Mouse (Mus musculus) C2C12 (cell line): Measurements from ENCODE around the gene Nfia. TPM values are rescaled to one million over a fixed set of nuclear protein-coding genes. Genes with fewer than 3 reads are reported as not detected.

ENCODE experiments used
- H3K27me3 ChIP-seq: one replicate; pipeline ENCODE4 v1.6.1; 2011; ENCODE audit not compliant: control insufficient read depth, insufficient read depth, insufficient read length
- H3K36me3 ChIP-seq: one replicate; pipeline ENCODE4 v1.6.1; 2011; ENCODE audit not compliant: control insufficient read depth, insufficient read depth
- H3K4me3 ChIP-seq: one replicate; pipeline ENCODE4 v1.5.1; 2011; ENCODE audit warnings: mild to moderate bottlenecking, control low read depth; ENCODE audit not compliant: poor library complexity, insufficient read depth, severe bottlenecking
- H3K79me2 ChIP-seq: one replicate; pipeline ENCODE4 v1.6.1; 2011; ENCODE audit not compliant: control insufficient read depth, insufficient read depth
- H3K79me3 ChIP-seq: one replicate; pipeline ENCODE4 v1.6.1; 2011; ENCODE audit warnings: low read depth, control low read depth
- H3ac ChIP-seq: one replicate; pipeline ENCODE3; 2011; ENCODE audit warnings: low read depth; ENCODE audit not compliant: control insufficient read depth, insufficient read length
- CEBPB ChIP-seq: IDR thresholded peaks from one replicate; pipeline ENCODE4 v1.6.1; 2011; ENCODE audit warnings: low read depth, mild to moderate bottlenecking, control low read depth, moderate library complexity
- CTCF ChIP-seq: IDR thresholded peaks from one replicate; pipeline ENCODE4 v1.5.1; 2011; ENCODE audit not compliant: control insufficient read depth, insufficient read depth, insufficient read length
- FOSL1 ChIP-seq: IDR thresholded peaks from one replicate; pipeline ENCODE4 v1.8.0; 2011; ENCODE audit warnings: mild to moderate bottlenecking, low read length; ENCODE audit not compliant: poor library complexity, insufficient read depth, severe bottlenecking
- MAX ChIP-seq: IDR thresholded peaks from one replicate; pipeline ENCODE4 v1.6.1; 2011; ENCODE audit warnings: mild to moderate bottlenecking, control low read depth
- MYOD1 ChIP-seq: IDR thresholded peaks from one replicate; pipeline ENCODE4 v1.6.1; 2011; ENCODE audit warnings: low read depth; ENCODE audit not compliant: control insufficient read depth, insufficient read length
- MYOG ChIP-seq: IDR thresholded peaks from one replicate; pipeline ENCODE4 v1.6.1; 2011; ENCODE audit not compliant: control insufficient read depth, insufficient read length; ENCODE audit errors: extremely low read depth
- USF1 ChIP-seq: IDR thresholded peaks from one replicate; pipeline ENCODE4 v1.6.1; 2011; ENCODE audit warnings: low read depth, mild to moderate bottlenecking, control low read depth, moderate library complexity
- polyA plus RNA-seq: library from polyadenylated mRNA; unstranded; fragments of >200 nt; fragmentation: generic; extraction: Trizol; gene quantifications from one replicate; pipeline ENCODE4 v1.2.1, GENCODE M21; 2012; ENCODE audit warnings: missing spikeins

Nfia gene
- polyA plus RNA-seq, 1 experiment = 0.33 TPM

DNA sequence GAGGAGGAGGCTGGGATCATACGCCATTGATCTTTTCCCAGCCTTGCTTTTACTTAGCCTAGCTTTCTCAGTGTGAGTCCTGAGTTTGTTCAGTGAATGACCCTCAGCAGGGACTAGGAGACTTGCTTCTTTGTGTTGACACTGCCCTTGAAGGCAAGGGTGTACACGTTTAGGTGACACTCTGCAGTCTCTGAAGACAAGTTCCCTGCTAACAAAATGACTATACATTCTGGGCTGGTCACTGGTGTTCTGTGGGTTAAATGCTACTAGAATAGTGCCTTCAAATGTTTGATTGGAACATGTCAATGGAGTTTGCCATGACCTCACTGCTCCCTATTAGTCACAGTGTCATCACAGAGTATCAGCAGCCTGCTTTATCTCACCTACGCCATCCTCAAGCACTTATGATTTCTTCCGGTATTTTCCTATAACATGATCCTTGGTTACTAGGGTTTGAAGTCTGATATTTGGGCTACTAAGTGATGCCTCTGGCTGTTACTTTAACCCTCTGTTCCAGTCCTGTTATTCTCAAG is 68.6 kb downstream of the Nfia start:
- no peak overlapping the region for H3ac ChIP-seq
- no peaks in the 10 kb centered on the region for H3K36me3 ChIP-seq
- TF ChIP-seq CEBPB = no peak
- no peak for TF ChIP-seq MYOD1
- no peak for TF ChIP-seq USF1
- no peak for TF ChIP-seq CTCF
- TF ChIP-seq MAX = no peak
- TF ChIP-seq MYOG = no peak
- no peak for TF ChIP-seq FOSL1
- H3K79me2 ChIP-seq = no peaks in the 10 kb centered on the region
- no peaks in the 10 kb centered on the region for H3K27me3 ChIP-seq
- no peak overlapping the region for H3K4me3 ChIP-seq
- no peaks in the 10 kb centered on the region for H3K79me3 ChIP-seq

- no peak for TF ChIP-seq MYOG
- TF ChIP-seq USF1 = no peak
- TF ChIP-seq MYOD1 = no peak
- TF ChIP-seq FOSL1 = no peak
- TF ChIP-seq MAX = no peak
- TF ChIP-seq CEBPB = no peak
- no peak for TF ChIP-seq CTCF
- Histone ChIP-seq H3K79me2 (no peaks in the 10 kb centered on the region), H3ac (no peak overlapping the region), H3K79me3 (no peaks in the 10 kb centered on the region), H3K4me3 (no peak overlapping the region), H3K27me3 (no peaks in the 10 kb centered on the region), H3K36me3 (no peaks in the 10 kb centered on the region)
Observed at GRCm38 (mm10) chr4:97841745-97842144, 69.2 kb downstream of the Nfia start.

DNA sequence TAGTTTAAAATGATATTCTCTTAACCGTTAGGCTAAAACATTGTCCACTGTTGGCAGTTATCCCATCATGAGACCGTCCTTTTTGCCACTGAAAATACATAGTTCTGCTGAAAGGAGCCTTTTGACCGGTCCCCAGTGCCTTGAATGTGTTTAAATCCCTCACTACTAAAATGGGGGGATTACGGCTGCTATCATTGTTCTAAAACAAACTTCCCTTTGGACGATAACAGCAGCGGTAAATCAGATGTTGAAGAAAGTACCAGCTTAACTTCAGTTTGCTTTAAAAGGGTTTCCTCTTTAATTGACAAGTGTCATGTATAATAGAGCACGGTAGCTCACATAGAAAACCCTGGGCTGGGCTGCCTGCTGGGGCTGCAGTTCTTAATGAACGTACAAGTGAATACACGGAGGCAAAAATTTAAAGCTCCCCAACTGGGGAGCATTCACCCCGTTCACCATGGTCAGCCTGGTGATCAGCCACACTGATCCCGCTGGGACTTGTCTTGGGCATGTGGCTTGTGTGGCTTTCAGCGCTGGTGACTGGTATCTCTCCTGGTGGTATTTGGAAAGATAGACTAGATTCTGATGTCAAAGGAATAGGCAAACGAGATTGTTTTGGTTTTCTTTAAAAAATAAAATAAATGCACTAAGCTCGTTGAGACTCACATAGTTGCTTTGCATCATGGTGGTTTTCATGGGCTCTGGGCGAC is 71.6 kb downstream of the Nfia start:
- Histone ChIP-seq H3ac (no peak overlapping the region), H3K36me3 (no peaks in the 10 kb centered on the region), H3K79me2 (no peaks in the 10 kb centered on the region), H3K79me3 (no peaks in the 10 kb centered on the region), H3K4me3 (no peak overlapping the region), H3K27me3 (no peaks in the 10 kb centered on the region)
- TF ChIP-seq FOSL1 (no peak), CEBPB (no peak), CTCF (no peak), MYOD1 (no peak), MYOG (no peak), USF1 (no peak), MAX (no peak)

GRCm38 (mm10) chr4:97844899-97845298 is 72.4 kb downstream of the Nfia start:
- Histone ChIP-seq H3K4me3 (no peak overlapping the region), H3K79me2 (no peaks in the 10 kb centered on the region), H3K27me3 (no peaks in the 10 kb centered on the region), H3ac (no peak overlapping the region), H3K36me3 (no peaks in the 10 kb centered on the region), H3K79me3 (no peaks in the 10 kb centered on the region)
- TF ChIP-seq MYOD1 = no peak
- TF ChIP-seq CTCF = no peak
- no peak for TF ChIP-seq CEBPB
- no peak for TF ChIP-seq MYOG
- TF ChIP-seq MAX = no peak
- no peak for TF ChIP-seq USF1
- no peak for TF ChIP-seq FOSL1

DNA sequence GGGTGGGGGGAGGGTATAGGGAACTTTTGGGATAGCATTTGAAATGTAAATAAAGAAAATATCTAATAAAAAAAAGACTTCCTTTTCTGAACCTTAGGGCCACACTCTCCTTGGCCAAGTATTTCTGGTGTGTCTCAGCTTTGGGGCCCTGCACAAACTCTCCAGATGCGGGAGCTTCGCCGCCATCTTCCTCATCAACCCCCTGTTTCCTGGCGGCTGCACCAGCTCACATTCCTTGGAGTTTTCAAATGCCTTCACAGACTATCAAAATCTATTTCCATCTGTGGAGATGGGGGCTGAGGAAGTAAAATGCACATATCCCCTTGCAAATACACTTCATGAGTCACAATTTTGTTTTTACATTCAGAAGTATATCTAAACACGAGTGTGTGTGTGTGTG is 75.1 kb downstream of the Nfia start:
- no peak for TF ChIP-seq FOSL1
- no peak for TF ChIP-seq MYOD1
- TF ChIP-seq MYOG = no peak
- no peak for TF ChIP-seq CEBPB
- no peak for TF ChIP-seq USF1
- TF ChIP-seq MAX = no peak
- TF ChIP-seq CTCF = no peak
- H3ac ChIP-seq = no peak overlapping the region
- H3K4me3 ChIP-seq = no peak overlapping the region
- H3K79me3 ChIP-seq = no peaks in the 10 kb centered on the region
- H3K79me2 ChIP-seq = no peaks in the 10 kb centered on the region
- no peaks in the 10 kb centered on the region for H3K27me3 ChIP-seq
- no peaks in the 10 kb centered on the region for H3K36me3 ChIP-seq

- Histone ChIP-seq H3K79me3 (no peaks in the 10 kb centered on the region), H3K27me3 (no peaks in the 10 kb centered on the region), H3ac (no peak overlapping the region), H3K79me2 (no peaks in the 10 kb centered on the region), H3K4me3 (no peak overlapping the region), H3K36me3 (no peaks in the 10 kb centered on the region)
- TF ChIP-seq MYOG (no peak), MYOD1 (no peak), USF1 (no peak)
Observed at GRCm38 (mm10) chr4:97850991-97851390, 78.5 kb downstream of the Nfia start.
